8 mouse cellular contexts compared by ENCODE assay signal in genomic region chr4:99235203-99235856, GRCm38 (mm10). TPM values are rescaled to one million over a fixed set of nuclear protein-coding genes. Genes with fewer than 3 reads are reported as not detected.
A peak's percentile ranks its signal among the peaks of the same experiment; 100 is the strongest.
DNase-seq lines count a peak whose midpoint lies in the region; ATAC-seq and TF ChIP-seq lines count a peak whose summit lies in the region.
"Had no signal": no experiment of that assay in that cellular context is flagged by ENCODE, and none has a peak within 500 bp of the region (broad histone marks: within the 10 kb centered on the region; RNA-seq: fewer than 3 reads in every experiment).

No protein-coding gene starts in this region.

- ATAC-seq in common myeloid progenitor, adult 5-6 weeks (replicated peaks; ENCODE audit: low read depth, poor library complexity, severe bottlenecking): peak; percentile 79

- no peak overlapping the region for H3K4me3 ChIP-seq in left cerebral cortex, adult 2 months
- H3K4me3 ChIP-seq: liver, embryonic 15.5 days had no signal

- no peak for DNase-seq in left cerebral cortex, adult 2 months (ENCODE audit: extremely low spot score in 1 of 2, low spot score in 2 of 2)
- DNase-seq in left cerebral cortex, adult 8-10 months (ENCODE audit: low spot score in 2 of 2): no peak
- DNase-seq in R1 (ENCODE audit: low read depth, low spot score): peak; percentile 62
- peak; percentile 11 to 32 for DNase-seq in kidney, postnatal 36 days
- peak; percentile 57 for DNase-seq in retina, postnatal 7 days (ENCODE audit: low read depth, low spot score)
- DNase-seq in spleen, postnatal 4 days (ENCODE audit: low spot score in 2 of 2): no peak

- no peak overlapping the region for H3K27ac ChIP-seq in left cerebral cortex, adult 2 months
- H3K27ac ChIP-seq: liver, embryonic 15.5 days had no signal

- intact Hi-C loops in left cerebral cortex, adult 2 months (cut with DNase I): no loop called here

- TF ChIP-seq CTCF in left cerebral cortex, adult 2 months (IDR thresholded peaks at IDR 0.05): peak; percentile 75

RNA-seq across cellular contexts. Expression of gene Atg4c, which starts 41.6 kb away (rescaled TPM):
- total RNA-seq in left cerebral cortex, adult 2 months (2021): 10 to 100 TPM; 44.8 to 46.8 TPM
- 10 to 100 TPM; 42.4 to 51.4 (median 47.2) TPM for total RNA-seq in left cerebral cortex, adult 8-10 months (2022)
- 7.5 and 10.8 TPM in 2 replicates for total RNA-seq in common myeloid progenitor, adult 5-6 weeks (2017)

Comparison
In these comparisons a context has a peak if more than half of its experiments do, and no peak if none do; other contexts are left out.
1. DNase-seq: peak in R1 (single experiment), kidney, postnatal 36 days (2 of 2) and retina, postnatal 7 days (single experiment); none in left cerebral cortex, adult 2 months (0 of 2), left cerebral cortex, adult 8-10 months (0 of 2) and spleen, postnatal 4 days (0 of 2).